Mouse (Mus musculus): Measurements from ENCODE around the gene Ppp1r1a. TPM values are rescaled to one million over a fixed set of nuclear protein-coding genes. Genes with fewer than 3 reads are reported as not detected.

Gene Ppp1r1a
- 11.2 and 14.1 TPM in 2 replicates for total RNA-seq (2012; rRNA removed)

DNA sequence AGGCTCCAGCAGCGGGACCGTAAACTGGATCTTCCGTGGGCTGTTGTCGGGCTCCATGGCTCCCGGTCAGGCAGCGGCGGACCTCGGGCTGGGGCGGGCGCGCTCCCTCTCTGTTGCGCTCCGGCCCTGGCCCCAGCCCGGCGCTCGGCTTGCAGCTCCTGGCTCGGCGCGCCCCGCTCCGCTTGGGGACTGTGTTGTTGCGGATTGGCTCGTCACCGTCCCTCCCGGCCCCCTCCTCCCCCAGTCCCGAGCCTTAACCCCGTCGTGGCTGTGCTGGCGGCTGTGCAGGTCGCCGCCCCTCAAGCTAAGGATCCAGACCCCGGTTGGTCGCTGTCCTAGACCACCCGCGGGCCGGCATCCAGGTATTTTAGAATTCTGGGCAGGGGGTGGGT is at the start of gene Ppp1r1a:
Gene Ppp1r1a (minus strand): TSS at position 182 of the 392 bp plus-strand sequence.
- TF ChIP-seq ZNF384 (IDR thresholded peaks at IDR 0.05; ENCODE audit: low read depth, low read length) = no peak
- TF ChIP-seq HCFC1 (IDR thresholded peaks at IDR 0.05; ENCODE audit: borderline replicate concordance, insufficient read depth, low read length) = peak; percentile 32; the same call in 1 of the 2 replicates
- Histone ChIP-seq H3K9me3 (ENCODE audit: control insufficient read depth, insufficient read depth, low read depth, low read length) (no peaks in the 10 kb centered on the region), H3K4me3 (ENCODE audit: insufficient read depth in 1 of 2, low read depth in 1 of 2, low read length in 2 of 2, poor library complexity in 1 of 2, severe bottlenecking in 1 of 2) (peak within 1 kb of the TSS; percentile 72 to 79), H3K9ac (ENCODE audit: insufficient read depth, low read depth, low read length, poor library complexity, severe bottlenecking) (peak within 1 kb of the TSS; percentile 71), H3K36me3 (ENCODE audit: control insufficient read depth, insufficient read depth, low read length, poor library complexity, severe bottlenecking) (no peaks in the 10 kb centered on the region; the same call in 1 of the 2 replicates), H3K4me1 (ENCODE audit: control insufficient read depth in 2 of 2, insufficient read depth in 2 of 2, low read length in 2 of 2, poor library complexity in 1 of 2) (peaks cover 0 to 18% of the 10 kb centered on the region in 2 experiments; a peak in 2 of 4 replicates), H3K27ac (ENCODE audit: insufficient read depth, low read depth, low read length, poor library complexity, severe bottlenecking) (no peak within 1 kb of the TSS)
- in situ Hi-C loops (cut with MboI; ENCODE audit: low sequenced_read_pairs in 2 of 2, unreplicated experiment in 2 of 2) = no loop called here
- DNase-seq (ENCODE audit: low read depth, low spot score) = peak; percentile 62

DNA sequence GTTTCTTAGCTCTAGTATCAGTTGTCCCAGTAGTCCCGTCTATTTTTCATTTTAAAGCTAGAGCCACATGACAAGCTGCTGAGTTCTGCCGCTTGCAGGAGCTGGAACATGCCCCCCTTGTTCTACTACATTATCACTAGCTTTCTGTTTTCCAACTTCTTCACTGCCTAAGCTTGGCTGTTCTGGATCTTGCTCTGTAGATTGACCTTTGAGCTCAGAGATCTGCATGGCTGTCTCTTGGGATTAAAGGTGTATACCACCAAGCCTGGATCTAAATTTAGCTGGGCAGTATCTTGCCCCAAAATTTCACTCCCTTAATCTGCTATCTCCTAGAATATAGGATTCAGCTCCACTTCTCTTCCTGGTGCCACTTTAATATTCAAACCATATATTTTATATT is 48.1 kb upstream of the Ppp1r1a start:
- Histone ChIP-seq H3K4me1 (ENCODE audit: control insufficient read depth in 2 of 2, insufficient read depth in 2 of 2, low read length in 2 of 2, poor library complexity in 1 of 2) (no peaks in the 10 kb centered on the region), H3K27ac (ENCODE audit: insufficient read depth, low read depth, low read length, poor library complexity, severe bottlenecking) (no peak overlapping the region), H3K36me3 (ENCODE audit: control insufficient read depth, insufficient read depth, low read length, poor library complexity, severe bottlenecking) (no peaks in the 10 kb centered on the region), H3K9me3 (ENCODE audit: control insufficient read depth, insufficient read depth, low read depth, low read length) (no peaks in the 10 kb centered on the region), H3K9ac (ENCODE audit: insufficient read depth, low read depth, low read length, poor library complexity, severe bottlenecking) (no peak overlapping the region), H3K4me3 (ENCODE audit: insufficient read depth in 1 of 2, low read depth in 1 of 2, low read length in 2 of 2, poor library complexity in 1 of 2, severe bottlenecking in 1 of 2) (no peak overlapping the region)
- DNase-seq (ENCODE audit: low read depth, low spot score) = no peak
- in situ Hi-C loops (cut with MboI; ENCODE audit: low sequenced_read_pairs in 2 of 2, unreplicated experiment in 2 of 2) = no loop called here
- TF ChIP-seq HCFC1 (IDR thresholded peaks at IDR 0.05; ENCODE audit: borderline replicate concordance, insufficient read depth, low read length) (no peak), ZNF384 (IDR thresholded peaks at IDR 0.05; ENCODE audit: low read depth, low read length) (no peak), MAFK (IDR thresholded peaks at IDR 0.05; ENCODE audit: insufficient read depth, low read depth, low read length) (no peak)

DNA sequence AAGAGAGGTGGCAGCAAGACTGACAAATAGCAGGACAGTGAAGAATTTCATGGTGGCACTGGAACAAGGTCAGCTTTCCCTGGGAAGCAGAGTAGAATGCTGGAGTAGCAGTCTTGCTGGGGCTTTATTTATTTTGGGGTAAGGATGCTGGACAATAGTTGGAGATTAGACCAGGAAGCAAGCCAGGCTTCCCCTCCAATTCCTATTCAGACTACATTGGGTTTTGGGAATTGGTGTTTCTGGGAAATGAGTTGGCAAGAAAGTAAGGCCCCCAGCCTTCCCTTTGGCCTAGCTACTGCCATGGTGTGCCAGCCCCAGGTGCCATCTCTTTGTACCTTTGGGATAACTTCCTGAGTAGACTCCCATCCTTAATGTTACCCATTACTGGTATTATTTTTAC is 27.2 kb upstream of the Ppp1r1a start, which contains the start of gene Glycam1:
Gene Glycam1 (minus strand): TSS at position 101 of the 400 bp plus-strand sequence.
- no peak within 1 kb of the TSS for H3K27ac ChIP-seq (ENCODE audit: insufficient read depth, low read depth, low read length, poor library complexity, severe bottlenecking)
- no peaks in the 10 kb centered on the region for H3K36me3 ChIP-seq (ENCODE audit: control insufficient read depth, insufficient read depth, low read length, poor library complexity, severe bottlenecking)
- TF ChIP-seq MAFK (IDR thresholded peaks at IDR 0.05; ENCODE audit: insufficient read depth, low read depth, low read length) (no peak), CHD2 (IDR thresholded peaks at IDR 0.05; ENCODE audit: low read depth, low read length) (no peak), HCFC1 (IDR thresholded peaks at IDR 0.05; ENCODE audit: borderline replicate concordance, insufficient read depth, low read length) (no peak), ZNF384 (IDR thresholded peaks at IDR 0.05; ENCODE audit: low read depth, low read length) (no peak), ZC3H11A (IDR thresholded peaks at IDR 0.05; ENCODE audit: borderline replicate concordance, low read depth, low read length) (no peak)
- H3K4me1 ChIP-seq (ENCODE audit: control insufficient read depth in 2 of 2, insufficient read depth in 2 of 2, low read length in 2 of 2, poor library complexity in 1 of 2) = no peaks in the 10 kb centered on the region
- no peaks in the 10 kb centered on the region for H3K9me3 ChIP-seq (ENCODE audit: control insufficient read depth, insufficient read depth, low read depth, low read length)
- DNase-seq (ENCODE audit: low read depth, low spot score) = no peak
- no peak within 1 kb of the TSS for H3K9ac ChIP-seq (ENCODE audit: insufficient read depth, low read depth, low read length, poor library complexity, severe bottlenecking)
- in situ Hi-C loops (cut with MboI; ENCODE audit: low sequenced_read_pairs in 2 of 2, unreplicated experiment in 2 of 2) = no loop called here
- H3K4me3 ChIP-seq (ENCODE audit: insufficient read depth in 1 of 2, low read depth in 1 of 2, low read length in 2 of 2, poor library complexity in 1 of 2, severe bottlenecking in 1 of 2) = no peak within 1 kb of the TSS

DNA sequence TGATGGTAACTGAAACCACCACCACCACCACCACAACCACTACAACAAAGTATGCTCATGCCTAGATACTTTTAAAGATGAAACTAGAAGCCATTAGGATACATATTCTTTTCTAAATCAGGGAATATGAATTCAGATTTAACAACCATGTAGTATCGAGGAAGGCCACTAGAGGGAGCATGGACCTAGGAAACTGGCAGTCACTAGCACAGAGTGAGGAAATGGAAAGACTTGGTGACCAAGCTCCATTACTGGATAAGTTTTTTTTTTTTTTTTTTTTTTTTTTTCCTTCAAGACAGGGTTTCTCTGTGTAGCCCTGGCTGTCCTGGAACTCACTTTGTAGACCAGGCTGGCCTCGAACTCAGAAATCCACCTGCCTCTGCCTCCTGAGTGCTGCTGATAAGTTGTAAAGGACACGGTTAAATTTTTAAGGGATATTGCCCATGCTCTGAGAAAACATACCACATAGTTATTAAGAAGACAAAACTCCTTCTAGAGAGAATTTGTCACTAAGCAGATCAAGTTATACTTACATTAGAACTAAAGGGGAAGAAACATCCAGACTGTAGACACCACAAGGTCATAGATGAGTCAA is 14.4 kb upstream of the Ppp1r1a start:
- in situ Hi-C loops (cut with MboI; ENCODE audit: low sequenced_read_pairs in 2 of 2, unreplicated experiment in 2 of 2) = no loop called here
- Histone ChIP-seq H3K36me3 (ENCODE audit: control insufficient read depth, insufficient read depth, low read length, poor library complexity, severe bottlenecking) (no peaks in the 10 kb centered on the region), H3K27ac (ENCODE audit: insufficient read depth, low read depth, low read length, poor library complexity, severe bottlenecking) (no peak overlapping the region), H3K9me3 (ENCODE audit: control insufficient read depth, insufficient read depth, low read depth, low read length) (no peaks in the 10 kb centered on the region), H3K4me3 (ENCODE audit: insufficient read depth in 1 of 2, low read depth in 1 of 2, low read length in 2 of 2, poor library complexity in 1 of 2, severe bottlenecking in 1 of 2) (no peak overlapping the region), H3K9ac (ENCODE audit: insufficient read depth, low read depth, low read length, poor library complexity, severe bottlenecking) (no peak overlapping the region), H3K4me1 (ENCODE audit: control insufficient read depth in 2 of 2, insufficient read depth in 2 of 2, low read length in 2 of 2, poor library complexity in 1 of 2) (no peaks in the 10 kb centered on the region)
- no peak for DNase-seq (ENCODE audit: low read depth, low spot score)
- TF ChIP-seq ZC3H11A (IDR thresholded peaks at IDR 0.05; ENCODE audit: borderline replicate concordance, low read depth, low read length) = peak; percentile 93; the same call in 1 of the 2 replicates
- no peak for TF ChIP-seq HCFC1 (IDR thresholded peaks at IDR 0.05; ENCODE audit: borderline replicate concordance, insufficient read depth, low read length)
- no peak for TF ChIP-seq MAFK (IDR thresholded peaks at IDR 0.05; ENCODE audit: insufficient read depth, low read depth, low read length)
- peak; percentile 85 for TF ChIP-seq ZNF384 (IDR thresholded peaks at IDR 0.05; ENCODE audit: low read depth, low read length)
- TF ChIP-seq CHD2 (IDR thresholded peaks at IDR 0.05; ENCODE audit: low read depth, low read length) = no peak

DNA sequence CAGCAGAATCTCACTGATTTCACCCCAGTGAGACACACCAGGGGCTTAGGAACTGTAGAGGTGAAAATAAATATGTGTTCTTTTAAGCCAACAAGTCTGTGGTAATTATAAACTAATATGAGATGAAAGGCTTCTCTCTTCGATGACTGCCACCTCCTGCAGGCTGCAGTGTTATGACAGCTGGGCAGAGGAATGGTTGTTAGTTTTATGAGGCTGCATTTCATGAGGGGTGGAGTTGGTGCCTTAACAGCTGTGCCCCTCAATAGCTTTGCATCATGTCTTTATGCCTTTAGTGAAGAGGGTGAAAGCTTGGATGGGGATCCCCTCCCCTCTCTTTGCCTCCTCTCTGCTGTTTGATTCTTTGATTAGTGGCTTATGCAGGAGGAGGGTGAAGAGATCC is 13.2 kb upstream of the Ppp1r1a start:
- no peak overlapping the region for H3K9ac ChIP-seq (ENCODE audit: insufficient read depth, low read depth, low read length, poor library complexity, severe bottlenecking)
- H3K9me3 ChIP-seq (ENCODE audit: control insufficient read depth, insufficient read depth, low read depth, low read length) = no peaks in the 10 kb centered on the region
- no peak for DNase-seq (ENCODE audit: low read depth, low spot score)
- in situ Hi-C loops (cut with MboI; ENCODE audit: low sequenced_read_pairs in 2 of 2, unreplicated experiment in 2 of 2) = no loop called here
- H3K4me3 ChIP-seq (ENCODE audit: insufficient read depth in 1 of 2, low read depth in 1 of 2, low read length in 2 of 2, poor library complexity in 1 of 2, severe bottlenecking in 1 of 2) = no peak overlapping the region
- TF ChIP-seq HCFC1 (IDR thresholded peaks at IDR 0.05; ENCODE audit: borderline replicate concordance, insufficient read depth, low read length) (no peak), ZNF384 (IDR thresholded peaks at IDR 0.05; ENCODE audit: low read depth, low read length) (no peak), MAFK (IDR thresholded peaks at IDR 0.05; ENCODE audit: insufficient read depth, low read depth, low read length) (no peak), ZC3H11A (IDR thresholded peaks at IDR 0.05; ENCODE audit: borderline replicate concordance, low read depth, low read length) (no peak), CHD2 (IDR thresholded peaks at IDR 0.05; ENCODE audit: low read depth, low read length) (no peak)
- no peaks in the 10 kb centered on the region for H3K4me1 ChIP-seq (ENCODE audit: control insufficient read depth in 2 of 2, insufficient read depth in 2 of 2, low read length in 2 of 2, poor library complexity in 1 of 2)
- no peaks in the 10 kb centered on the region for H3K36me3 ChIP-seq (ENCODE audit: control insufficient read depth, insufficient read depth, low read length, poor library complexity, severe bottlenecking)
- H3K27ac ChIP-seq (ENCODE audit: insufficient read depth, low read depth, low read length, poor library complexity, severe bottlenecking) = no peak overlapping the region
